Mouse (Mus musculus): ENCODE results near the gene Abhd2. TPM values are rescaled to one million over a fixed set of nuclear protein-coding genes. Genes with fewer than 3 reads are reported as not detected.
A peak's percentile ranks its signal among the peaks of the same experiment; 100 is the strongest.

Abhd2 gene
- polyA plus RNA-seq, 1 experiment from 2014 or later = 12.0 TPM

DNA sequence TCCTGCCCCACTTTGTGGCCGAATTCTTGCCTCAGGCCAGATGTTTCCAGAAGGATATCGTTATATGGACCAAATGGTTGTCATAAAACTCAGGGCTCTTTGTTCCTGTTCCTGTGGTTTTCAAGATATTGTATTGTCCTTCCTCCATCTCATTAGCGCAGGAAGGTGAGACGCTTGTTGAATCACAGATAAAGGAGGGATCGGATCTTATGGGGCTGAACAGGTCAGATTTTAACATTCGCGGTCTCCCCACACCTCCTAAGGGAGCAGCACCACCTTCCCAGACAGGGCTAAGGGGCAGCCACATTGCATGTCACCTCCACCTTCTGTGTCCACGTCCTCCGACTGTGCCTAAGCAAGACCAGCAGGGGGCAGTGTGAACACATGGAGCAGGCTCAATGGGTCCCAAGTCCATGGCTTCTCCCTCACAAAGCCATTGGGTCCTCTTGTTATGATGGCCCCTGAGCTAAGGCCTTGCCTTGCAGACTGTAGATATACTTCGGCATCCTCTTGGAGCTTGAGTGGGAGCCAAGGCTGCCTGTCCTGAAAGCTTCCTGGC, 98.4 kb downstream of the Abhd2 start:
- H3K4me3 ChIP-seq (replicated peaks) = no peak overlapping the region
- 41% methylated on average over 10 of the region's 10 CpGs for WGBS

DNA sequence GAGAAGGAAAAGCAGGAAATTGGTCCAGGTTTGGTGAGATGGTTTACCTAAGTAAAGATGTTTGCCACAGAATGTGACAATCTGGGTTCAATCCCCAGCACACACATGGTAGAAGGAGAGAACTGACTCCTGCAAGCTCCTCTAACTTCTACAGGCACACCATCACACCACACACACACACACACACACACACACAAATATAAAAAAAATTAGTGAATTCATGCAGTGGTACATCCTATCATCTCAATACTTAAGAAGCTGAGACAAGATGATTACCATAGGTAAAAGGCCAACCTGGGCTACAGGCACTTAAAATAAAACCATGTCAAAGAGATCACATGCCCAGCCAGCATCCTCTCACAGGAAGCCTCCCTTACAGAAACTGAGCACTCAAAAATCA, 101.0 kb downstream of the Abhd2 start:
- Histone ChIP-seq H3K27ac (no peak overlapping the region), H3K9me3 (no peaks in the 10 kb centered on the region), H3K36me3 (no peaks in the 10 kb centered on the region), H3K27me3 (replicated peaks) (no peaks in the 10 kb centered on the region), H3K9ac (no peak overlapping the region), H3K4me1 (no peaks in the 10 kb centered on the region), H3K4me3 (replicated peaks) (no peak overlapping the region), H3K4me2 (no peak overlapping the region)
- ATAC-seq (ENCODE audit: insufficient read depth, low FRiP score, low read depth) = no peak

More for the DNA sequence above, 98.4 kb downstream of the Abhd2 start:
- no peak overlapping the region for H3K4me2 ChIP-seq
- H3K4me1 ChIP-seq = no peaks in the 10 kb centered on the region
- H3K36me3 ChIP-seq = no peaks in the 10 kb centered on the region
- ATAC-seq (ENCODE audit: insufficient read depth, low FRiP score, low read depth) = peak; percentile 68
- no peaks in the 10 kb centered on the region for H3K9me3 ChIP-seq
- no peak overlapping the region for H3K9ac ChIP-seq
- H3K27me3 ChIP-seq (replicated peaks) = no peaks in the 10 kb centered on the region
- H3K27ac ChIP-seq = no peak overlapping the region

DNA sequence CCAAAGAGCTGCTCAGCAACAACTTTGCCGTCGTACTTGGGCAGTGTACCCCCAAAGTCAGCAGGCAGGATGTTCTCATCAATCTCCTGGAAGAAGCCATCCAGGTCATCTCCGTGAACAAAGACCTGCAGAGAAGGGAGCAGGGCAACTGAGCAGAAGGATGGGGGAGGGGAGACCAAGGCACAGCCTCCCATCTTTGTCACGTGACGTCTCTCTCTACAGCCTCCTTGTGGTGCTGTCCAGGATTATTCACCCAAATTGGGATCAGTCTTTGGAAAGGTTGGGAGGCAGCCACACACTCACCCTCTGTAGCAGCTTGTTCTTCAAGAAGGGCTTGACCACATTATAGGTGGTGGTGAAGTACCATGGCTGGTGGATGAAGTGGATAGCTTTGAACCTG, 102.6 kb downstream of the Abhd2 start:
- no peaks in the 10 kb centered on the region for H3K4me1 ChIP-seq
- no peaks in the 10 kb centered on the region for H3K9me3 ChIP-seq
- no peak overlapping the region for H3K9ac ChIP-seq
- no peaks in the 10 kb centered on the region for H3K36me3 ChIP-seq
- whole genome bisulfite sequencing = 75% methylated on average over 5 of the region's 5 CpGs
- ATAC-seq (ENCODE audit: insufficient read depth, low FRiP score, low read depth) = no peak
- H3K4me3 ChIP-seq (replicated peaks) = no peak overlapping the region
- no peak overlapping the region for H3K4me2 ChIP-seq
- H3K27ac ChIP-seq = no peak overlapping the region
- no peaks in the 10 kb centered on the region for H3K27me3 ChIP-seq (replicated peaks)

DNA sequence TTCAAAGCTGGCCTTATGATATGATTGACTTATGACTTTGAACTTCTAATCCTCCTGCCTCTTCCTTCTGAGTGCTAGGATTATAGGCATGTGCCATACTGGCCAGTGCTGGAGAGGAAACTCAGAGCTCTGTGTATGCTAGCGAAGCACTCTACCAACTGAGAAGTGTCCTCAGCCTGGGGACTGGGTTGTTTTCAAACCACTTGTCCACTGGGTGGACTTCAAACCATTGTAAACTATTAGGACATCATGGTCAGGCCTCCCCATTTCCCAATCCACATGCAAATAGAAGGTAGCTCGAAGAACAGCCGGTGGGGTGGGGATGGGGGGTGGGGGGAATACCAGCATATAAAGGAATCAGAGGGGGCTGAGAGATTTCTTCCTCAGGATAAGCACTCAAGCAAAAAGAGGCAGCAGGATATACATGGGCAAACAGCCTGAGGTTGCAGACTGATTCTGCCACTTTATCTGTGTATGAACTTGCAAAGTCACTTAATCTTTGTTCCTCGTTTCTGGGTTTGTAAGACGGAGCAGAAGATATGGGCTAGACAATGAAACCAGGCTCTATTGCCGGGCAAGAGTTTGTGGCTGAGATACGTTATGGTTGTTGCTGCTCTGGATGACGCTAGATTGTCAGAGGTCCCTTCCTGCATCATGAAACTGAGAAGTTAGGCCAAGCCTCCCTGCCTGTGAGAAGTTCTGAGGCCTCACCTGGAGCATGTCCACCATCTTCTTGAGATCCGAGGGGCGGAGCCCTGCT, 103.7 kb downstream of the Abhd2 start:
- no peak for ATAC-seq (ENCODE audit: insufficient read depth, low FRiP score, low read depth)
- Histone ChIP-seq H3K27me3 (replicated peaks) (no peaks in the 10 kb centered on the region), H3K9me3 (no peaks in the 10 kb centered on the region), H3K9ac (no peak overlapping the region), H3K4me1 (no peaks in the 10 kb centered on the region), H3K27ac (no peak overlapping the region), H3K4me3 (replicated peaks) (no peak overlapping the region), H3K4me2 (no peak overlapping the region), H3K36me3 (no peaks in the 10 kb centered on the region)
- WGBS = 79% methylated on average over 10 of the region's 10 CpGs

DNA sequence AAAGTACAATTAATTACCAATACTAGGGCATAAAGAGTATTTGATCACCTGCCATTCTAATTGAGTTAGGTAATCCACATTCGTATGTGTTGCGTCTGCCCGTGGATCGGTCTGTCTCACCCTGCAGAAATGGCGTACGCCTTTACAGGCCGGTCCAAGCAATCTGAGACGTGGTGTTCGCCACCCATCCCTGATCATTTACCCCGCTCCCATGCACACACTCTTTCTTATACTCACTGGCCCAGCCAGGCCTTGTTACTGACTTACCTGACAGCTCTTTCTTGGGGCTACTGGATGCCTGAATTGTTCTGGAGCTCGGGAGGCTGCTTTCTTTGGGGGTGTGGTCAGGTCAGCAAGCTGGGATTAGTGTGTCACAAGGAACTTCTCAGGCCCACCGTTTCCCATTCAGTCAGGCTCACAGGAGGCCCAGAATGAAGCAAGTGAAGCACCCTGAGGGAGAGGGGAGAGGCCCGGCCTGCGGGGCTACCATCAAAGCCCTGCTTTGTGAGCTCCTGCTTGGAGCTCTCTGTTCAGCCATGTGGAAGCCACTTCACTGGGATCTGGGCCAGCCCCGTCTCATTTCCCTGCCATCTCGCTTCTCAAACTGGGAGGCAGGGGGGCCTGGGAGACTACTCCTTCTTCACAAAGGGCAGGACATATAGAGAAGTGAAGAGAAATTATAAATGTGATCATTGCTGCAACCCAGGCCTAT, 113.6 kb downstream of the Abhd2 start, which contains the start of gene Rlbp1:
Gene Rlbp1, minus strand, starts transcription at position 627 of the 712 bp plus-strand sequence.
- 71% methylated on average over 16 of the region's 16 CpGs for WGBS
- Histone ChIP-seq H3K27ac (no peak within 1 kb of the TSS), H3K9ac (no peak within 1 kb of the TSS), H3K4me3 (replicated peaks) (no peak within 1 kb of the TSS), H3K36me3 (no peaks in the 10 kb centered on the region), H3K27me3 (replicated peaks) (no peaks in the 10 kb centered on the region), H3K4me2 (no peak within 1 kb of the TSS), H3K4me1 (peaks cover 3% of the 10 kb centered on the region; the same call in 1 of the 2 replicates), H3K9me3 (no peaks in the 10 kb centered on the region)
- ATAC-seq (ENCODE audit: insufficient read depth, low FRiP score, low read depth) = no peak

DNA sequence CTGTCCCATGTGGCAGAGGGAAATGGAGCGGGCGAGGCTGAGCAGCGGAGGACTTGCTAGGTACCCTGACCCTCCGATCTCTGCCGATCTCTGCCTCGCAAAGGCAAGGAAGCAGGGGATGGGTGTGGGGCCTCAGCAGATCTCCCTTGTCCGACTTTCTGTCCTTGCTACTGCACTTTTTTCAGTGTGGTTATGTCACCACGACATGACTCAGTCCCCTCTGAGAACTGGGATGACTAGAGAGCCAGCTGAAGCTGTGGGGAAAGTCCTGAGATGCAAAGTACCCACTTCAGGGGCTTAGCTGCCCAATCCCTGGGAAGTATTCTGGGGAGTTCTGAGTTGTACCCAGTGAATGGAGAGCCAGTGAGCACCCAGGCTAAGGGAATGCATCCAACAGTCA, 114.1 kb downstream of the Abhd2 start:
- WGBS = 68% methylated on average over 8 of the region's 8 CpGs
- no peak overlapping the region for H3K4me2 ChIP-seq
- ATAC-seq (ENCODE audit: insufficient read depth, low FRiP score, low read depth) = no peak

DNA sequence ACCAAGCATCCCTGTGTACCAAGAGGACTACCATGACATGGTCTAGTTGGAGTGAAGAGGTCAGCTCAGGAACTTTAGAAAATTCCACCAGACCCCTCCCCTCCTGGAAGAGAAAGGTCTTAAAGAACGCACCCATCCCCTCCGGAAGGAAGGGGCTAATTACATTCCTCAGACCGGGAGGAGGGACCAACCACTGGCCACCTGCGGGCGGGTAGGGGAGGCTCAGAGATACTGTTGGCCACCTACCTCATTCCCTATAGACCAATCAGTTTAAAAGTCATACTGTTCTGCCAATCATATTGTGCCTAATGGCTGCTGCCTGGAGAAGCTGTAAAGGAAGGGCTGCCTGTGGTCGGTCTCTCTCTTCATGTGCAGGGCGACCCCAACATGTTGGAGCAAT, 115.0 kb downstream of the Abhd2 start:
- no peaks in the 10 kb centered on the region for H3K36me3 ChIP-seq

More for the DNA sequence above, 114.1 kb downstream of the Abhd2 start:
- Histone ChIP-seq H3K9me3 (no peaks in the 10 kb centered on the region), H3K27ac (no peak overlapping the region), H3K4me1 (peaks cover 3% of the 10 kb centered on the region; the same call in 1 of the 2 replicates), H3K27me3 (replicated peaks) (no peaks in the 10 kb centered on the region), H3K36me3 (no peaks in the 10 kb centered on the region), H3K9ac (no peak overlapping the region), H3K4me3 (replicated peaks) (no peak overlapping the region)

DNA sequence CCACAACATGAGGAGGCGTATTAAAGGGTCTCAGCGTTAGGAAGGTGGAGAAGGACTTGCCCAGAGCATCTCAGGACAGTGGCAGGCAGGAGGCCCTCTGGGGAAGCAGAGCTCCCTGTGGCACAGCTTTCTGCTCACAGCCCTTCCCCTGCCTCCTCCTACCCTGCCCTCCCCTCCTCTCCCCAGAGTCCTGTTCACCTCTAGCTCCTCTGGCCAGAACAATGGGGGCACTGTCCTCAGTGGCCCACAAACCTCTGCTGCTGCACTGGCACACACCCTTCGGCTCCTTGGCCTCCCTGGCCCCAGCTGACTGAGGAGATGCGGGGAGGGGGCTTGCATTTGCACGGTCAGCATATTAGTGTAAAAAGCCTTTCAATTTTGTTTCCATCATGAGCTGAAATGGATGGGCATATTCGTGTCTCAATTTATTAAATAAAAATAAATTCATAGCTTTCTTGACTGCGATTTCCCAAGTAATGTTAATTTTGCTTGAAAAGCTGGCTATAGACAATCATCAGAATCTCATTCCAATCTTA, 115.7 kb downstream of the Abhd2 start:
- 75% methylated on average over 7 of the region's 7 CpGs for WGBS
- Histone ChIP-seq H3K4me2 (no peak overlapping the region), H3K27me3 (replicated peaks) (no peaks in the 10 kb centered on the region), H3K9me3 (no peaks in the 10 kb centered on the region), H3K27ac (no peak overlapping the region), H3K9ac (no peak overlapping the region), H3K4me1 (peaks cover 3% of the 10 kb centered on the region; the same call in 1 of the 2 replicates), H3K4me3 (replicated peaks) (no peak overlapping the region), H3K36me3 (no peaks in the 10 kb centered on the region)
- ATAC-seq (ENCODE audit: insufficient read depth, low FRiP score, low read depth) = no peak

More for the DNA sequence above, 115.0 kb downstream of the Abhd2 start:
- Histone ChIP-seq H3K4me1 (peaks cover 3% of the 10 kb centered on the region; the same call in 1 of the 2 replicates), H3K27ac (no peak overlapping the region), H3K9ac (no peak overlapping the region), H3K4me2 (no peak overlapping the region), H3K9me3 (no peaks in the 10 kb centered on the region), H3K4me3 (replicated peaks) (no peak overlapping the region), H3K27me3 (replicated peaks) (no peaks in the 10 kb centered on the region)
- no peak for ATAC-seq (ENCODE audit: insufficient read depth, low FRiP score, low read depth)
- 46% methylated on average over 7 of the region's 7 CpGs for WGBS

DNA sequence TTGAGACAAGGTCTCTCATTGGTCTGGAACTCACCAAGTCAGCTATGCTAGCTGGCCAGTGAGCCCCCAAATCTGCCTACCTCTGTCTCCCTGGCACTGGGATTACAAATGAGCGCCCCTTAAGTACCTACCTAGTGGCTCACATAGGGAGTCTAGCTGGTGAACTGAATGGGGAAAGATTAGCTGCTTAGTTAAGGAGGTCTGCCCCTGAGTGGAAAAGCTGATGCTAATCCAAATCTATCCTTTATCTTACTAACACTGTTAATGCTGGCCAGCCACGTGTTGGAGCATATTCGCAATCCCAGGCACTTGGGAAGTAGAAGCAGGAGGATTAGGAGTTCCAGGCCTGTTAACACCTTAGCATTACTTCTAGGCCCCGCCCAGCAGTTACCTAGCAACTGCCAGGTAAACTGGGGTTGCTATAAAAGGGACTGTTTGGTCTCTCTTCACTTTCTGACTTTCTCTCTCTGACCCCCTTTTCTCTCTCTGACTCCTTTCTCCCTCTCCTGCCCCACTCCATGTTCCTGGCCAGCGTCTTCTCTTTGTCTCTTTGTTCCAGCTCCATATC, 117.2 kb downstream of the Abhd2 start:
- Histone ChIP-seq H3K9ac (no peak overlapping the region), H3K36me3 (no peaks in the 10 kb centered on the region), H3K4me1 (peaks cover 3% of the 10 kb centered on the region; the same call in 1 of the 2 replicates), H3K27ac (no peak overlapping the region), H3K4me3 (replicated peaks) (no peak overlapping the region), H3K27me3 (replicated peaks) (no peaks in the 10 kb centered on the region), H3K4me2 (no peak overlapping the region), H3K9me3 (no peaks in the 10 kb centered on the region)
- ATAC-seq (ENCODE audit: insufficient read depth, low FRiP score, low read depth) = no peak
- WGBS = 63% methylated on average over 5 of the region's 5 CpGs

DNA sequence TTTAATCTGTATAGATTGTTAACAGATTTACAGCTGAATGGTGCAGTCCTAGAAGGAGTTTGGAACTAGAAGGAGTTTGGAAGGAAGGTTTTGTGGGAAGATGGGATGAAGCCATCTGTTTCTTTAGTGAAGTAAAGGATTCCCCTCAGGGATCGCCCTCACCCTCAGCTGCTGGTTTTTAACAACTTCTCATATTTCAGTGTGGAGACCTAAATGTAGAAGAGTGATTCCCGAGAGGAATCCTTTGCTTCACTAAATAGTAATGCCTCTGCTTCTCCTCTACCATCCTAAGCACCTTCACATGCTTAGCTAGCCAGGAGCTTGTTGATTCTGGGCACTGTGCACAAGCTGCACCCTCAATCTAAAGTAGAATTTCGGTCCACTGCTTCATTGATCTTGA, 118.5 kb downstream of the Abhd2 start:
- WGBS = 4% methylated on average over 3 of the region's 3 CpGs
- no peaks in the 10 kb centered on the region for H3K27me3 ChIP-seq (replicated peaks)
- no peak for ATAC-seq (ENCODE audit: insufficient read depth, low FRiP score, low read depth)
- peak overlapping the region; percentile 62 for H3K4me3 ChIP-seq (replicated peaks)
- H3K4me1 ChIP-seq = peaks cover 3% of the 10 kb centered on the region; the same call in 1 of the 2 replicates
- H3K36me3 ChIP-seq = no peaks in the 10 kb centered on the region
- no peaks in the 10 kb centered on the region for H3K9me3 ChIP-seq
- H3K27ac ChIP-seq = peak overlapping the region; percentile 72
- peak overlapping the region; percentile 91 for H3K4me2 ChIP-seq
- H3K9ac ChIP-seq = peak overlapping the region; percentile 38; the same call in 1 of the 2 replicates

DNA sequence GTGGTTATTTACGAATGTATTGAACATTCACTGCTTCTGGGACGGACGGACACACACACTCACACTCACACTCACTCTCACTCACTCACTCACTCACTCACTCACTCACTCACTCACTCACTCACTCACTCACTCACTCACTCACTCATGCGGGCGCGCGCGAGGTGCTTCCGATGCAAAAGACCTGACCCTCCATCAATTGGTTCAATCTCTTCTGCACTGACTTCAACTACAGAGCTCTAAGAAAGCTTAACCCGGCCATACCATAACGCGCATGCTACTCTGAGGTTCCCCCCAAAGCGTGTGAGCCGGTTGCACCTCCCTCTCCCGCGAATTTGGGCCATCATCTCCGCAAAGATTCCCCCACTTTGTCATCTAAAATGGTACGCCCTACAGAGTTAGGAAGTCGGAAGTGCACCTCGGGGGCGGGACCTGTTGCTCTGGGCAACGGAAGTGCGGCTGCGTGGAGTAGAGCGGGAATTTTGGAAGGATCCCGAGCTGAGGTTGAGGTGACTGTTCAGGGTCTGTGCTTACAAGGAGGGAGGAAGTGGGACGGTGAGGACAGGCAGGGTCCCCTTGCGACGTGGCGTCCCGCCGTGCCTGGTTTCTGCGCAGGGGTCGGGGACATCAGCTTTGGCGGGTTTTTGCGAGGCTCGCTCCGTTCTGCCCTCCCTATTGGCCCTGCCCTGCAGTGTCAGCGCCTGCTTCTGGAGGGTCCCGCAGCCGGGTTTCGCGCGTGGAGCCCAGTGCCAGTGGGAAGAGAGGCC, 119.1 kb downstream of the Abhd2 start, which contains the start of gene Fanci:
Gene Fanci, plus strand, starts transcription at position 47 of the 767 bp plus-strand sequence.
- Histone ChIP-seq H3K27me3 (replicated peaks) (no peaks in the 10 kb centered on the region), H3K4me1 (peaks cover 3% of the 10 kb centered on the region; the same call in 1 of the 2 replicates), H3K4me3 (replicated peaks) (peak within 1 kb of the TSS; percentile 62), H3K36me3 (no peaks in the 10 kb centered on the region), H3K9ac (peak within 1 kb of the TSS; percentile 38), H3K9me3 (no peaks in the 10 kb centered on the region), H3K4me2 (peak within 1 kb of the TSS; percentile 91), H3K27ac (peak within 1 kb of the TSS; percentile 72)
- peak; percentile 91 for ATAC-seq (ENCODE audit: insufficient read depth, low FRiP score, low read depth)
- WGBS = under 1% methylated on average over 44 of the region's 44 CpGs

Data from stomach, embryonic 15.5 days (tissue).